In the genomic region with DNA sequence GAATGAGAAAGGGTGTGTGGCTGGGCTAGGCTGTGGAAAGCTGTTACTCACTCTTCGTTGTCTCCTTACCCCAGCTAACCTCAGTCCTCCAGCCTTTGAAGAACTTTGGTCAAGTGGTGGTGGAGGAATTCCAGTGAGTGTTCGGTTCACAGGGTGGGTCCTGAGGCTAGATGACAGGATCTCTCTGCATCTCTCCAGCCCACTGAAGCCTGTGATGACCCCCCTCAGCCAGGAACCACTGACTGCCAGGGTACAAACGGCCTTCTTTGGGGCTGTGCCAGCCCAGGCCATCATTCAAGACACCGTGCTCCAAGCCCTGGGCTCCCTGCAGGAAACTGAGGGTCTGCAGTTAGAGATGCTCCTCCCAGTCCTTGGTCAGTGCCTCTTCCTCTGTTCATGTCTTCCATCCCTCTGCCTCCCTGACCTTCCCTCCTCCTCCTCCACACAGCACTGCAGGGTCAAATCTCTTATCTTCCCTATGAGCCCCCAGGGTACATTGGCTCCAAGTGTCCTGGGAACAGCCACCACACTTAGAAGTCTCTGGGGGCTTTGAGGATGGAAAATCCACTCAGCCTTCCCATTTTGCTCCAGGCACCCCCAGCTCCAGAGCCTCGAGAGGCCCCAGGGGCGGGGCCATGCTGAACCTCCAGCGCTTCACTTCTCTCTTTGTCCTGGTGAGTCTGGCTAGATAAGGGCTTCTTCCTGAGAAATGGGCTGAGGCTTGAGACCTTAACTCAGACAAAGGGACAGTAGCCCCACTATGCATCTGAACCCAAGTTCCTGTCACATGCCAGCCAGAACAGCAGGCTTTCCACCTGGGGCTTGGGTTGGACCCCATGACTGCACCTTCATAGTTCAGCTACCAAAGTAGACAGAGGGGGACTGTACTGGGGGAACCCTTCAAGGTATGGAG, we compare ENCODE assay signal across 30 mouse cellular contexts. TPM values are rescaled to one million over a fixed set of nuclear protein-coding genes. Genes with fewer than 3 reads are reported as not detected.
DNase-seq lines count a peak whose midpoint lies in the region; ATAC-seq and TF ChIP-seq lines count a peak whose summit lies in the region.
"Had no signal": no experiment of that assay in that cellular context is flagged by ENCODE, and none has a peak within 500 bp of the region (broad histone marks: within the 10 kb centered on the region; RNA-seq: fewer than 3 reads in every experiment).

No protein-coding gene starts in this region.

- H3K4me2 ChIP-seq in kidney, embryonic 16.5 days (replicated peaks; ENCODE audit: low read depth, low read length), result no peak overlapping the region
- H3K4me2 ChIP-seq: forebrain, embryonic 13.5 days; hindbrain, embryonic 15.5 days had no signal

- TF ChIP-seq CTCF in kidney, adult 2 months (conservative IDR thresholded peaks at IDR 0.05; ENCODE audit: insufficient read depth, insufficient read length, low read depth, low read length), result no peak

- no peak overlapping the region for H3K27ac ChIP-seq in kidney, adult 2 months (ENCODE audit: insufficient read depth, low read depth, low read length)
- no peak overlapping the region for H3K27ac ChIP-seq in kidney, embryonic 16.5 days (ENCODE audit: low read length)
- H3K27ac ChIP-seq: forebrain, embryonic 13.5 days; gastrocnemius, adult 2 months; heart, embryonic 10.5 days; hindbrain, embryonic 15.5 days; limb, embryonic 10.5 days; macrophage; midbrain, embryonic 10.5 days had no signal

- peaks cover 10% of the 10 kb centered on the region; the same call in 1 of the 2 replicates for H3K4me1 ChIP-seq in kidney, adult 2 months (ENCODE audit: control insufficient read depth, insufficient read depth, low read length)
- H3K4me1 ChIP-seq in kidney, embryonic 16.5 days (ENCODE audit: insufficient read depth, low read length), result no peaks in the 10 kb centered on the region
- H3K4me1 ChIP-seq: forebrain, embryonic 13.5 days; hindbrain, embryonic 15.5 days had no signal

- ATAC-seq in kidney, embryonic 16.5 days (ENCODE audit: low FRiP score, low TSS enrichment), result no peak
- ATAC-seq: forebrain, embryonic 13.5 days; midbrain, embryonic 16.5 days had no signal

- H3K27me3 ChIP-seq in kidney, adult 2 months (replicated peaks; ENCODE audit: control insufficient read depth, insufficient read depth, low read length), result no peaks in the 10 kb centered on the region
- no peaks in the 10 kb centered on the region for H3K27me3 ChIP-seq in kidney, embryonic 16.5 days (ENCODE audit: insufficient read depth, low read length)
- H3K27me3 ChIP-seq: forebrain, embryonic 13.5 days; hindbrain, embryonic 15.5 days had no signal

- WGBS in kidney, adult 2 months, result 42% methylated on average over 7 of the region's 7 CpGs
- WGBS in kidney, embryonic 16.5 days, result 61% methylated on average over 7 of the region's 7 CpGs

- DNase-seq in adrenal gland, adult 8-10 months, result peak; percentile 1
- no peak for DNase-seq in adrenal gland, postnatal 25 days
- DNase-seq in kidney, adult 2 months, result peak; percentile 59
- DNase-seq in lung, postnatal 10 days, result peak; percentile 18
- no peak for DNase-seq in lung, postnatal 36 days
- no peak for DNase-seq in spleen, postnatal 10 days (ENCODE audit: low spot score in 2 of 2)
- no peak for DNase-seq in layer of hippocampus, postnatal 25 days (ENCODE audit: extremely low spot score in 1 of 2, low spot score in 1 of 2)
- DNase-seq: cerebellum, adult 2 months; gastrocnemius, adult 2 months; lung, adult 2 months; right cerebral cortex, adult 18-20 months had no signal

- H3K4me3 ChIP-seq in kidney, adult 2 months (ENCODE audit: insufficient read depth, low read depth, low read length), result no peak overlapping the region
- no peak overlapping the region for H3K4me3 ChIP-seq in kidney, embryonic 16.5 days (ENCODE audit: low read length)
- H3K4me3 ChIP-seq: forebrain, embryonic 13.5 days; gastrocnemius, adult 2 months; heart, embryonic 10.5 days; hindbrain, embryonic 15.5 days; limb, embryonic 10.5 days; midbrain, embryonic 10.5 days had no signal

- H3K9me3 ChIP-seq in kidney, embryonic 16.5 days (ENCODE audit: low read length), result no peaks in the 10 kb centered on the region
- H3K9me3 ChIP-seq: forebrain, embryonic 13.5 days; heart, embryonic 10.5 days; hindbrain, embryonic 15.5 days; limb, embryonic 10.5 days; midbrain, embryonic 10.5 days had no signal

- TF ChIP-seq POLR2A in kidney, adult 2 months (IDR thresholded peaks at IDR 0.05; ENCODE audit: low read depth, low read length), result no peak

- H3K9ac ChIP-seq in kidney, embryonic 16.5 days (replicated peaks; ENCODE audit: low read length), result no peak overlapping the region
- H3K9ac ChIP-seq: forebrain, embryonic 13.5 days; hindbrain, embryonic 15.5 days had no signal

- H3K36me3 ChIP-seq in kidney, adult 2 months (ENCODE audit: control insufficient read depth, insufficient read depth, low read length), result no peaks in the 10 kb centered on the region; the same call in 1 of the 2 replicates
- H3K36me3 ChIP-seq in kidney, embryonic 16.5 days (ENCODE audit: insufficient read depth, low read length), result peaks cover 17% of the 10 kb centered on the region
- H3K36me3 ChIP-seq: hindbrain, embryonic 15.5 days had no signal

RNA-seq across cellular contexts. Expression of a gene that starts 11.9 kb away (rescaled TPM):
- not detected for total RNA-seq in adrenal gland, adult 8-10 months (2022)
- total RNA-seq in adrenal gland, postnatal 25 days (2021), result not detected in 2 replicates
- not detected in 2 replicates for polyA plus RNA-seq in kidney, adult 2 months (2012; rRNA removed)
- polyA plus RNA-seq in kidney, embryonic 16.5 days (2015; fragmentation: Nextera tagmentation; extraction: Ambion mirVana), result not detected in 2 replicates
- not detected for total RNA-seq in layer of hippocampus, postnatal 25 days (2021)
- total RNA-seq: adrenal gland, adult 18-20 months; gastrocnemius, adult 2 months; hematopoietic stem cell, adult 5-6 weeks; layer of hippocampus, postnatal 10 days; liver, adult 2 months had no signal
- polyA plus RNA-seq: cerebellum, adult 2 months; embryonic facial prominence, embryonic 14.5 days; forebrain, embryonic 13.5 days; gonadal fat pad, adult 2 months; heart, embryonic 10.5 days; heart, postnatal 0 days; hindbrain, embryonic 15.5 days; intestine, embryonic 14.5 days; limb, embryonic 10.5 days; liver, adult 2 months; lung, adult 2 months; macrophage; midbrain, embryonic 10.5 days; midbrain, embryonic 16.5 days; neural tube, embryonic 14.5 days; stomach, embryonic 16.5 days; thymus, postnatal 0 days had no signal

RNA-seq across cellular contexts. Expression of a gene that starts 14.1 kb away (rescaled TPM):
- total RNA-seq in adrenal gland, adult 8-10 months (2022), result 10 to 100 TPM; 41.3 to 76.8 (median 50.9) TPM
- total RNA-seq in adrenal gland, postnatal 25 days (2021), result 40.7 and 45.1 TPM in 2 replicates
- 9.5 TPM in 2 replicates for polyA plus RNA-seq in kidney, adult 2 months (2012; rRNA removed)
- 23.0 and 26.3 TPM in 2 replicates for polyA plus RNA-seq in kidney, embryonic 16.5 days (2015; fragmentation: Nextera tagmentation; extraction: Ambion mirVana)
- 10 to 100 TPM; 27.1 to 28.9 TPM for total RNA-seq in layer of hippocampus, postnatal 25 days (2021)

Comparison
In these comparisons a context has a peak if more than half of its experiments do, and no peak if none do; other contexts are left out.
1. DNase-seq: peak in adrenal gland, adult 8-10 months (single experiment), kidney, adult 2 months (single experiment) and lung, postnatal 10 days (single experiment); none in adrenal gland, postnatal 25 days (single experiment), lung, postnatal 36 days (single experiment), spleen, postnatal 10 days (0 of 2) and layer of hippocampus, postnatal 25 days (0 of 2).